Mouse (Mus musculus) macrophage (primary cell): ENCODE measurements around the gene Tmem179b. TPM values are rescaled to one million over a fixed set of nuclear protein-coding genes. Genes with fewer than 3 reads are reported as not detected.
A peak's percentile ranks its signal among the peaks of the same experiment; 100 is the strongest.
"Not testable (repeated sequence)": the region's sequence is repeated elsewhere in the genome, so short reads cannot be mapped to it uniquely, and the experiment has no call there.

Source experiments
- H3K27ac ChIP-seq: fragments of 350-480 bp; formaldehyde crosslinking; 2 replicates; pipeline ENCODE4 v1.9.0; 2021
- H3K36me3 ChIP-seq: fragments of 350-480 bp; formaldehyde crosslinking; 2 replicates; pipeline ENCODE4 v1.9.0; 2021; ENCODE audit errors: inconsistent target
- H3K4me3 ChIP-seq: fragments of 350-480 bp; formaldehyde crosslinking; 2 replicates; pipeline ENCODE4 v1.9.0; 2021; ENCODE audit errors: inconsistent target
- H3K79me2 ChIP-seq: fragments of 350-480 bp; formaldehyde crosslinking; 2 replicates; pipeline ENCODE4 v1.9.0; 2021; ENCODE audit errors: inconsistent target
- WGBS: methylation state at CpG from one replicate; pipeline ENCODE4 v1.1.7; 2026; ENCODE audit warnings: inconsistent platforms; ENCODE audit not compliant: missing documents; 5-methylcytosine and 5-hydroxymethylcytosine counted together
- polyA plus RNA-seq: library from polyadenylated mRNA; stranded (reverse); fragments of 250-400 nt; gene quantifications from 3 replicates; pipeline ENCODE4 v1.2.4, GENCODE M21; 2018; ENCODE audit warnings: inconsistent platforms

The Tmem179b gene
- polyA plus RNA-seq, 1 experiment from 2014 or later = 70.7 TPM

- H3K4me3 ChIP-seq, H3K27ac ChIP-seq: not testable (repeated sequence)
- Histone ChIP-seq H3K36me3 (peaks cover 23% of the 10 kb centered on the region), H3K79me2 (peaks cover 16% of the 10 kb centered on the region)
- WGBS = 87% methylated on average over 3 of the region's 3 CpGs
These were observed 45.8 kb downstream of the Tmem179b start for GRCm38 (mm10) chr19:8728335-8729099.

- Histone ChIP-seq H3K4me3 (no peak overlapping the region), H3K79me2 (peaks cover 17% of the 10 kb centered on the region), H3K27ac (no peak overlapping the region), H3K36me3 (peaks cover 23% of the 10 kb centered on the region)
- WGBS = 65% methylated on average over 5 of the region's 5 CpGs
These were observed 46.7 kb downstream of the Tmem179b start for GRCm38 (mm10) chr19:8727495-8728114.

GRCm38 (mm10) chr19:8726609-8727390 is 47.5 kb downstream of the Tmem179b start:
- WGBS = 70% methylated on average over 3 of the region's 3 CpGs

GRCm38 (mm10) chr19:8725081-8725613 is 49.1 kb downstream of the Tmem179b start:
- Histone ChIP-seq H3K79me2 (peaks cover 37% of the 10 kb centered on the region), H3K27ac (no peak overlapping the region), H3K4me3 (no peak overlapping the region), H3K36me3 (peaks cover 23% of the 10 kb centered on the region)
- 68% methylated on average over 4 of the region's 4 CpGs for whole genome bisulfite sequencing

More at GRCm38 (mm10) chr19:8726609-8727390, 47.5 kb downstream of the Tmem179b start:
- H3K27ac ChIP-seq = no peak overlapping the region
- H3K79me2 ChIP-seq = peaks cover 21% of the 10 kb centered on the region
- no peak overlapping the region for H3K4me3 ChIP-seq
- peaks cover 23% of the 10 kb centered on the region for H3K36me3 ChIP-seq

- peaks cover 39% of the 10 kb centered on the region for H3K79me2 ChIP-seq
- H3K36me3 ChIP-seq = peaks cover 23% of the 10 kb centered on the region
- H3K4me3 ChIP-seq = peak overlapping the region; percentile 93
- 2% methylated on average over 2 of the region's 2 CpGs for WGBS
- H3K27ac ChIP-seq = no peak overlapping the region; the same call in 1 of the 2 replicates
These were observed 49.9 kb downstream of the Tmem179b start for GRCm38 (mm10) chr19:8724392-8724791.

- under 1% methylated on average over 20 of the region's 20 CpGs for WGBS
These were observed 50.5 kb downstream of the Tmem179b start for GRCm38 (mm10) chr19:8723574-8724346.

GRCm38 (mm10) chr19:8722907-8723573 is 51.2 kb downstream of the Tmem179b start, which contains the start of gene Slc3a2:
Slc3a2 (minus strand) TSS chr19:8723369.
- WGBS = 0% methylated on average over 40 of the region's 50 CpGs

More at GRCm38 (mm10) chr19:8723574-8724346, 50.5 kb downstream of the Tmem179b start:
- peaks cover 39% of the 10 kb centered on the region for H3K79me2 ChIP-seq
- peak overlapping the region; percentile 81 for H3K27ac ChIP-seq
- H3K4me3 ChIP-seq = peak overlapping the region; percentile 93
- H3K36me3 ChIP-seq = peaks cover 23% of the 10 kb centered on the region

GRCm38 (mm10) chr19:8722559-8722906 is 51.7 kb downstream of the Tmem179b start:
- Histone ChIP-seq H3K79me2 (peaks cover 39% of the 10 kb centered on the region), H3K27ac (peak overlapping the region; percentile 81), H3K4me3 (peak overlapping the region; percentile 93), H3K36me3 (peaks cover 23% of the 10 kb centered on the region)
- WGBS = 0% methylated on average over 5 of the region's 5 CpGs

More at GRCm38 (mm10) chr19:8722907-8723573, 51.2 kb downstream of the Tmem179b start, which contains the start of gene Slc3a2:
- peak within 1 kb of the TSS; percentile 81 for H3K27ac ChIP-seq
- peaks cover 23% of the 10 kb centered on the region for H3K36me3 ChIP-seq
- H3K4me3 ChIP-seq = peak within 1 kb of the TSS; percentile 93
- peaks cover 39% of the 10 kb centered on the region for H3K79me2 ChIP-seq

Other genes starting within 250 kb of the Tmem179b start
- not detected in 3 replicates for gene Slc22a8, start 183.2 kb downstream of the Tmem179b start, polyA plus RNA-seq
- gene Slc22a6, start 156.4 kb downstream of the Tmem179b start, polyA plus RNA-seq = not detected in 3 replicates
- gene Chrm1, start 110.7 kb downstream of the Tmem179b start, polyA plus RNA-seq = not detected in 3 replicates
- gene Slc3a2, start 51.1 kb downstream of the Tmem179b start, polyA plus RNA-seq = 384 to 539 TPM (median 494 TPM) in 3 replicates
- 16.3 to 42.4 TPM (median 18.1 TPM) in 3 replicates for gene Wdr74, start 38.6 kb downstream of the Tmem179b start, polyA plus RNA-seq
- gene 1700092M07Rik, start 33.7 kb downstream of the Tmem179b start, polyA plus RNA-seq = not detected in 3 replicates
- gene Stx5a, start 33.1 kb downstream of the Tmem179b start, polyA plus RNA-seq = 32.3 to 65.9 TPM (median 61.9 TPM) in 3 replicates
- 68.7 to 115 TPM (median 96.9 TPM) in 3 replicates for gene Nxf1, start 17.4 kb downstream of the Tmem179b start, polyA plus RNA-seq
- 14.9 to 33.7 TPM (median 26.6 TPM) in 3 replicates for gene Tmem223, start 3.5 kb downstream of the Tmem179b start, polyA plus RNA-seq
- 11.3 to 16.9 TPM (median 15.6 TPM) in 3 replicates for gene Taf6l, start 11.9 kb upstream of the Tmem179b start, polyA plus RNA-seq
- 87.6 to 127 TPM (median 98.0 TPM) in 3 replicates for gene Polr2g, start 24.1 kb upstream of the Tmem179b start, polyA plus RNA-seq
- gene Zbtb3, start 28.1 kb upstream of the Tmem179b start, polyA plus RNA-seq = 1.5 to 2.4 TPM (median 2.0 TPM) in 3 replicates
- gene Ttc9c, start 44.9 kb upstream of the Tmem179b start, polyA plus RNA-seq = 25.0 to 30.5 TPM (median 30.3 TPM) in 3 replicates
- gene Hnrnpul2, start 45.5 kb upstream of the Tmem179b start, polyA plus RNA-seq = 74.0 to 130 TPM (median 81.5 TPM) in 3 replicates
- 44.3 TPM in 1 of 3 replicates, not detected in the others for gene AC129217.1, start 55.3 kb upstream of the Tmem179b start, polyA plus RNA-seq
- 72.1 to 121 TPM (median 102 TPM) in 3 replicates for gene Bscl2, start 63.0 kb upstream of the Tmem179b start, polyA plus RNA-seq
- gene Gng3, start 64.7 kb upstream of the Tmem179b start, polyA plus RNA-seq = not detected in 3 replicates
- gene Lrrn4cl, start 76.3 kb upstream of the Tmem179b start, polyA plus RNA-seq = 0.09 to 0.10 TPM in 2 of 3 replicates, not detected in the other
- gene Ubxn1, start 97.0 kb upstream of the Tmem179b start, polyA plus RNA-seq = 160 to 383 TPM (median 167 TPM) in 3 replicates
- gene Uqcc3, start 106.5 kb upstream of the Tmem179b start, polyA plus RNA-seq = 33.7 to 44.5 TPM (median 41.3 TPM) in 3 replicates
- gene Lbhd1, start 109.3 kb upstream of the Tmem179b start, polyA plus RNA-seq = 1.5 to 3.7 TPM (median 2.5 TPM) in 3 replicates
- gene Gm49403, start 109.5 kb upstream of the Tmem179b start, polyA plus RNA-seq = not detected in 3 replicates
- gene 1810009A15Rik, start 114.4 kb upstream of the Tmem179b start, polyA plus RNA-seq = 48.2 to 79.8 TPM (median 50.8 TPM) in 3 replicates
- not detected in 3 replicates for gene Gm49416, start 114.5 kb upstream of the Tmem179b start, polyA plus RNA-seq
- 4.4 to 13.0 TPM (median 11.6 TPM) in 3 replicates for gene Ints5, start 118.5 kb upstream of the Tmem179b start, polyA plus RNA-seq
- gene Ganab, start 123.6 kb upstream of the Tmem179b start, polyA plus RNA-seq = 70.1 to 93.3 TPM (median 80.1 TPM) in 3 replicates
- 38.7 to 45.8 TPM (median 41.0 TPM) in 3 replicates for gene B3gat3, start 145.9 kb upstream of the Tmem179b start, polyA plus RNA-seq
- 1.3 to 2.3 TPM (median 1.9 TPM) in 3 replicates for gene Rom1, start 154.9 kb upstream of the Tmem179b start, polyA plus RNA-seq
- 17.0 to 32.0 TPM (median 23.3 TPM) in 3 replicates for gene Eml3, start 155.1 kb upstream of the Tmem179b start, polyA plus RNA-seq
- 63.1 to 68.2 TPM (median 63.7 TPM) in 3 replicates for gene Mta2, start 167.4 kb upstream of the Tmem179b start, polyA plus RNA-seq
- 11.5 to 14.4 TPM (median 13.4 TPM) in 3 replicates for gene Tut1, start 179.4 kb upstream of the Tmem179b start, polyA plus RNA-seq
- 224 to 506 TPM (median 366 TPM) in 3 replicates for gene Eef1g, start 192.6 kb upstream of the Tmem179b start, polyA plus RNA-seq
- gene Ahnak, start 214.8 kb upstream of the Tmem179b start, polyA plus RNA-seq = 97.5 to 169 TPM (median 125 TPM) in 3 replicates